Mouse (Mus musculus) duodenum, adult 2 months (tissue): ENCODE measurements around the gene Adcyap1. TPM values are rescaled to one million over a fixed set of nuclear protein-coding genes. Genes with fewer than 3 reads are reported as not detected.

ENCODE experiments used
- polyA plus RNA-seq: library from polyadenylated mRNA; depleted of rRNA; stranded (reverse); fragments of >200 nt; gene quantifications from 2 replicates; pipeline ENCODE4 v1.2.3, GENCODE M21; 2012; ENCODE audit warnings: low replicate concordance; rRNA removed

Gene Adcyap1
- polyA plus RNA-seq, result 0.39 TPM in 1 of 2 replicates, not detected in the other

DNA sequence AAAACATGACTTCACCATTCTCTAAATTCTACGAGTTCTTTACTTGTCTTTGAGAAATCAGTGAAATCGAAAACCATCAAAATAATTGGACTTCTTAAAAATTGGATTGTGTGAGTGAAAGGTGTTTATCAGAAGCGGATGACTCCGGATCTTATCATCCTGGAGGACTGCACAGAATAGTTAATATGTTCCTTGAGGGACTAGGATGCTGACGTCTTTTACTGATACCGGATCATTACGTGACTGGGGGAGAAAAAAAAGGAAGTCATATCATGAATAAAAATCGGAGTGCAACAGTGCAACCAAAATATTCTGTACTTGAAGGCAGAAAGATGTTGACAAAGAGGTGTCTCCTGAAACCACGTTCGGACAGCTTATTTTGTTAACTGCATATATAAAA, at the start of gene Adcyap1:
Gene Adcyap1, plus strand, starts transcription at position 301 of the 400 bp plus-strand sequence.

